Mouse (Mus musculus) bone marrow macrophage, adult 2 months (primary cell): Measurements from ENCODE around the gene Gm11492.

ENCODE experiments used
- CTCF ChIP-seq: IDR thresholded peaks from 2 replicates; pipeline ENCODE4 v1.5.1; 2012; ENCODE audit warnings: low read depth, mild to moderate bottlenecking, low read length, moderate library complexity
- POLR2A ChIP-seq: IDR thresholded peaks from 2 replicates; pipeline ENCODE4 v1.6.1; 2012; ENCODE audit warnings: mild to moderate bottlenecking, low read depth, low read length, borderline replicate concordance

DNA sequence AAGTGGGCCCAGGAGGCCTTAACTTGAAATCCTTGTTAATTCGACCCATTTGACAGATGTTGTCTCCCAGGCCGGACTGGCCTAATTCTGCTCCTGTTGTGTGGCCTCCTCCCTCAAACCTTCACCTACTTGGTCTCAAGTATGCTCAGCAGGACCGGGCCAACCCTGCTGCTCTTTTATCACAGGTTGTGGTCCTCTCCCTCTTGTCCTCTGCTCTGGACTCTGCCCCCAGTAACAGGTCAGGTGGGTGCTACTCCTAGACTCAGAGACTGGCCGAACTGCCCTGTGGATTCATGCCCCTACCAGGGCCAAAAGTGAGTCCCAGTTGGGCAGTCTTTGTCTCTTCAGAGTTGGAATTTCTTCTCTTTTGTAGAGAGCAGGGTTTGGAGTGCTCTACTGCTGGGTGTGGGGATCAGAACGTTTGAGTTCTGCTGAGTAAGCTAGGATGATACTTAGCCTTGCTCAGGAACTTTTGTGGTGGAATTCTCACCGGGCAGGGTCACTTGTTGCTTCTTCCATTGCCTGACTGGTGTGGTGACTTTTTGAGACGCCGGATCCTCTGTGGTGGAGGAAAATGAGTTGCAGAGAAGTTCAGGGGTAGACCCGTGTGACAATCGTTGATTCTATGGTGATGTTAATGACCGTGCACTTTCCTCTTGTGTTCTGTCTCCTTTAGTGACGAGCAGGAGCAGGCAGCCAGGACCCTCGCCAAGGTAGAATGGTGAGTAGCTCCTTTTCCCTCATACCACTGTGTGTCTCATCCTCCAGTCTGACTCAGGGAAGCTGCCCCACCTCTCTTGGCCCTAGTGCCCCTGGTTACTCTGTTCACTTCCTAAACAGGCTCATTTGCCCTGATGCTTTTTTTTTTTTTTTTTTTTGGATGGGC lies 26.5 kb downstream of the Gm11492 start:
- no peak for TF ChIP-seq CTCF
- TF ChIP-seq POLR2A, result no peak
